12 mouse cellular contexts compared by ENCODE assay signal in the genomic region with DNA sequence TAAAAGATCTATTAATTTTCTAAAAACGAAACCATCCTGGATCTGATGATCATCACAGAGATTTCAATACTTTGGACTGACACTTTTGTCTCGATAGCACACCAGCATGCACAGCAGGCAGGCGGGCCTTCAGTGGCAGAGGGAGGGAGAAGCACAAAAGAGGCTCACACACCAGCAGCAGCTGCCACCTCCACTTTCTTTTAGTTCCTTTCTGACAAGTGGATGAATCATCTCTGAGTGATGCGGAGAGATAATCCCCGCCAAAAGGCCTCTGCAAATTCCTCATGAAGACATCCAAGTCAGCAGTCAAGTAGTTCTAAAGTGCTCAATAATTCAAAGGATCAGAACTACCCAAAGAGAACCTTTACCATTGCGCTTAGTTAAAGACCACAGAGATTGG. TPM values are rescaled to one million over a fixed set of nuclear protein-coding genes. Genes with fewer than 3 reads are reported as not detected.
A peak's percentile ranks its signal among the peaks of the same experiment; 100 is the strongest.
DNase-seq lines count a peak whose midpoint lies in the region; ATAC-seq and TF ChIP-seq lines count a peak whose summit lies in the region.
"Had no signal": no experiment of that assay in that cellular context is flagged by ENCODE, and none has a peak within 500 bp of the region (broad histone marks: within the 10 kb centered on the region; RNA-seq: fewer than 3 reads in every experiment).

No protein-coding gene starts in this region.

- WGBS in heart, embryonic 13.5 days = 59% methylated on average over 6 of the region's 6 CpGs
- WGBS in heart, adult 2 months = 81% methylated on average over 6 of the region's 6 CpGs
- WGBS in forebrain, embryonic 13.5 days = 25% methylated on average over 6 of the region's 6 CpGs
- 14% methylated on average over 6 of the region's 6 CpGs for WGBS in midbrain, embryonic 15.5 days

- no peak for TF ChIP-seq RAD21 in MEL (IDR thresholded peaks at IDR 0.05; ENCODE audit: low read depth, low read length)

- no peaks in the 10 kb centered on the region for H3K27me3 ChIP-seq in heart, embryonic 13.5 days (replicated peaks)
- no peaks in the 10 kb centered on the region for H3K27me3 ChIP-seq in heart, adult 2 months (ENCODE audit: control insufficient read depth, insufficient read depth, low read length)
- no peaks in the 10 kb centered on the region for H3K27me3 ChIP-seq in MEL (ENCODE audit: control insufficient read depth in 1 of 2, insufficient read depth in 2 of 2, low read length in 2 of 2)
- no peaks in the 10 kb centered on the region for H3K27me3 ChIP-seq in forebrain, embryonic 13.5 days
- H3K27me3 ChIP-seq in midbrain, embryonic 15.5 days (replicated peaks) = no peaks in the 10 kb centered on the region
- H3K27me3 ChIP-seq: liver, embryonic 15.5 days; megakaryocyte, embryonic 14.5 days had no signal

- ATAC-seq in heart, embryonic 13.5 days (ENCODE audit: extremely low read depth, insufficient number of reproducible peaks, low FRiP score, low TSS enrichment) = no peak
- no peak for ATAC-seq in forebrain, embryonic 13.5 days
- ATAC-seq in midbrain, embryonic 15.5 days (replicated peaks) = peak; percentile 24; the same call in 1 of the 2 replicates

- no peak overlapping the region for H3K4me2 ChIP-seq in heart, embryonic 13.5 days
- H3K4me2 ChIP-seq in forebrain, embryonic 13.5 days = peak overlapping the region; percentile 13; the same call in 1 of the 2 replicates
- no peak overlapping the region for H3K4me2 ChIP-seq in midbrain, embryonic 15.5 days
- H3K4me2 ChIP-seq: liver, embryonic 15.5 days had no signal

- TF ChIP-seq POLR2A in heart, adult 2 months (IDR thresholded peaks at IDR 0.05; ENCODE audit: insufficient read depth, low read depth, low read length) = no peak
- TF ChIP-seq POLR2A in MEL (IDR thresholded peaks at IDR 0.05; ENCODE audit: control insufficient read depth in 1 of 2, insufficient read depth in 1 of 2, low read depth in 1 of 2, low read length in 2 of 2, poor library complexity in 1 of 2) = no peak

- H3K79me2 ChIP-seq in heart, adult 2 months (replicated peaks; ENCODE audit: control insufficient read depth, insufficient read depth, low read length) = no peaks in the 10 kb centered on the region
- no peaks in the 10 kb centered on the region for H3K79me2 ChIP-seq in MEL (ENCODE audit: control insufficient read depth, insufficient read depth, low read length, poor library complexity)

- TF ChIP-seq EP300 in heart, adult 2 months (IDR thresholded peaks at IDR 0.05; ENCODE audit: insufficient read depth, low read depth, low read length) = no peak
- no peak for TF ChIP-seq EP300 in MEL (IDR thresholded peaks at IDR 0.05; ENCODE audit: low read depth in 1 of 2, low read length in 2 of 2)

- 0 out of 2 replicates have a peak overlapping the region, but pooled peaks have one; percentile 5 for H3K9ac ChIP-seq in heart, embryonic 13.5 days
- H3K9ac ChIP-seq in heart, adult 2 months (ENCODE audit: low read depth, low read length) = no peak overlapping the region
- H3K9ac ChIP-seq in MEL (ENCODE audit: control insufficient read depth, low read depth, low read length, poor library complexity, severe bottlenecking) = no peak overlapping the region
- H3K9ac ChIP-seq in forebrain, embryonic 13.5 days = no peak overlapping the region
- no peak overlapping the region for H3K9ac ChIP-seq in midbrain, embryonic 15.5 days
- H3K9ac ChIP-seq: liver, embryonic 15.5 days had no signal

- no peak for TF ChIP-seq CTCF in heart, adult 2 months (IDR thresholded peaks at IDR 0.05)
- no peak for TF ChIP-seq CTCF in MEL (IDR thresholded peaks at IDR 0.05 in 2 of 3, conservative IDR thresholded peaks at IDR 0.05 in 1 of 3; ENCODE audit: control insufficient read depth in 1 of 3, insufficient read depth in 1 of 3, low read depth in 2 of 3, low read length in 3 of 3, poor library complexity in 1 of 3, severe bottlenecking in 1 of 3)

- no peak overlapping the region for H3K4me3 ChIP-seq in heart, embryonic 13.5 days
- H3K4me3 ChIP-seq in heart, adult 2 months = no peak overlapping the region
- no peak overlapping the region for H3K4me3 ChIP-seq in MEL (ENCODE audit: control insufficient read depth in 1 of 2, insufficient read depth in 1 of 2, low read depth in 2 of 2, low read length in 2 of 2)
- no peak overlapping the region for H3K4me3 ChIP-seq in forebrain, embryonic 13.5 days
- no peak overlapping the region for H3K4me3 ChIP-seq in midbrain, embryonic 15.5 days
- H3K4me3 ChIP-seq: heart, embryonic 10.5 days; liver, embryonic 15.5 days; megakaryocyte, embryonic 14.5 days had no signal

- H3K4me1 ChIP-seq in heart, embryonic 13.5 days = peaks cover 78% of the 10 kb centered on the region
- H3K4me1 ChIP-seq in heart, adult 2 months (ENCODE audit: control insufficient read depth, insufficient read depth, low read length) = peaks cover 10% of the 10 kb centered on the region
- H3K4me1 ChIP-seq in MEL (ENCODE audit: control insufficient read depth in 1 of 2, insufficient read depth in 2 of 2, low read length in 2 of 2) = no peaks in the 10 kb centered on the region
- peaks cover 97% of the 10 kb centered on the region for H3K4me1 ChIP-seq in forebrain, embryonic 13.5 days
- peaks cover 76% of the 10 kb centered on the region for H3K4me1 ChIP-seq in midbrain, embryonic 15.5 days

- no peaks in the 10 kb centered on the region for H3K9me3 ChIP-seq in heart, embryonic 13.5 days
- no peaks in the 10 kb centered on the region for H3K9me3 ChIP-seq in MEL (replicated peaks; ENCODE audit: insufficient read depth, low read length)
- no peaks in the 10 kb centered on the region for H3K9me3 ChIP-seq in forebrain, embryonic 13.5 days (replicated peaks)
- H3K9me3 ChIP-seq in midbrain, embryonic 15.5 days = no peaks in the 10 kb centered on the region
- H3K9me3 ChIP-seq: heart, embryonic 10.5 days; liver, embryonic 15.5 days; megakaryocyte, embryonic 14.5 days had no signal

- no peak for DNase-seq in heart, adult 2 months
- DNase-seq in MEL (ENCODE audit: low read depth, low spot score) = peak; percentile 32
- no peak for DNase-seq in lung, postnatal 25 days (ENCODE audit: low spot score)
- no peak for DNase-seq in embryo, embryonic 11 days
- no peak for DNase-seq in lung, adult 18-20 months
- DNase-seq: adrenal gland, adult 8-10 months had no signal

- intact Hi-C loops in heart, adult 2 months (cut with DNase I) = no loop called here

- peaks cover 49% of the 10 kb centered on the region for H3K36me3 ChIP-seq in heart, embryonic 13.5 days
- no peaks in the 10 kb centered on the region for H3K36me3 ChIP-seq in heart, adult 2 months (ENCODE audit: control insufficient read depth, insufficient read depth, low read length)
- H3K36me3 ChIP-seq in MEL (ENCODE audit: control insufficient read depth in 1 of 2, insufficient read depth in 2 of 2, low read length in 2 of 2) = no peaks in the 10 kb centered on the region; a peak in 1 of 4 replicates
- H3K36me3 ChIP-seq in forebrain, embryonic 13.5 days (ENCODE audit: poor library complexity, severe bottlenecking) = peaks cover 22% of the 10 kb centered on the region
- 0 out of 2 replicates have a peak, but pooled peaks cover 9% of the 10 kb centered on the region for H3K36me3 ChIP-seq in midbrain, embryonic 15.5 days (replicated peaks)

- no peak overlapping the region for H3K27ac ChIP-seq in heart, embryonic 13.5 days (replicated peaks)
- no peak overlapping the region for H3K27ac ChIP-seq in heart, adult 2 months
- no peak overlapping the region for H3K27ac ChIP-seq in MEL (ENCODE audit: control insufficient read depth, low read depth, low read length)
- H3K27ac ChIP-seq in forebrain, embryonic 13.5 days = peak overlapping the region; percentile 76
- peak overlapping the region; percentile 70 for H3K27ac ChIP-seq in midbrain, embryonic 15.5 days
- H3K27ac ChIP-seq: heart, embryonic 10.5 days; liver, embryonic 15.5 days had no signal

TF ChIP-seq in MEL, 35 proteins besides CTCF, POLR2A, EP300 and RAD21:
- TF ChIP-seq MAX (IDR thresholded peaks at IDR 0.05; ENCODE audit: low read length) (no peak), RCOR1 (IDR thresholded peaks at IDR 0.05; ENCODE audit: low read depth, low read length) (no peak), NRF1 (IDR thresholded peaks at IDR 0.05; ENCODE audit: insufficient read depth, low read depth, low read length, poor library complexity, severe bottlenecking) (no peak), GATA1 (IDR thresholded peaks at IDR 0.05; ENCODE audit: low read depth, low read length) (no peak), ZMIZ1 (IDR thresholded peaks at IDR 0.05; ENCODE audit: low read depth, low read length) (no peak)

RNA-seq across cellular contexts. Expression of a gene that starts 51.8 kb away (rescaled TPM):
- polyA plus RNA-seq in heart, embryonic 13.5 days (2015; fragmentation: Nextera tagmentation; extraction: Ambion mirVana) = 17.8 and 20.3 TPM in 2 replicates
- 100 to 1,000 TPM; 200 to 231 TPM for total RNA-seq in heart, adult 2 months (2021)
- 125 and 164 TPM in 2 replicates for polyA plus RNA-seq in heart, adult 2 months (2012; rRNA removed)
- total RNA-seq in MEL (2012; rRNA removed) = not detected in 2 replicates
- polyA plus RNA-seq in MEL (2012; ENCODE audit: insufficient read depth in 1 of 2, insufficient read length in 2 of 2, low read depth in 1 of 2, low replicate concordance in 2 of 2, missing spikeins in 1 of 2) = under 1 TPM in 1 of 2 experiments, not detected in 1; 0.07 TPM
- polyA plus RNA-seq in forebrain, embryonic 13.5 days (2015; fragmentation: Nextera tagmentation; extraction: Ambion mirVana) = 4.5 and 5.2 TPM in 2 replicates
- 6.5 and 7.9 TPM in 2 replicates for polyA plus RNA-seq in midbrain, embryonic 15.5 days (2015; fragmentation: Nextera tagmentation; extraction: Ambion mirVana)

Comparison
In these comparisons a context has a peak if more than half of its experiments do, and no peak if none do; other contexts are left out.
1. H3K27ac ChIP-seq: peak in forebrain, embryonic 13.5 days (single experiment) and midbrain, embryonic 15.5 days (single experiment); none in heart, embryonic 13.5 days (single experiment), heart, adult 2 months (single experiment) and MEL (single experiment).